In genomic region chr8:48097131-48097794, GRCm38 (mm10) we compare ENCODE assay signal across 8 mouse cellular contexts. TPM values are rescaled to one million over a fixed set of nuclear protein-coding genes. Genes with fewer than 3 reads are reported as not detected.
DNase-seq lines count a peak whose midpoint lies in the region; ATAC-seq and TF ChIP-seq lines count a peak whose summit lies in the region.

No protein-coding gene starts in this region.

- H3K36me3 ChIP-seq in liver, embryonic 14.5 days (replicated peaks; ENCODE audit: control insufficient read depth, insufficient read depth, low read depth): no peaks in the 10 kb centered on the region

- intact Hi-C loops in heart, postnatal 36 days (cut with DNase I): loop anchor here (5.0 to 10.0 kb wide), 4 partner anchors 125 to 1730 kb away; no protein-coding TSS in a partner anchor

- no peak overlapping the region for H3K9ac ChIP-seq in liver, embryonic 14.5 days (replicated peaks)

- TF ChIP-seq EP300 in liver, embryonic 14.5 days (IDR thresholded peaks at IDR 0.05; ENCODE audit: low read depth): no peak

- no peak overlapping the region for H3K4me3 ChIP-seq in liver, embryonic 14.5 days (ENCODE audit: insufficient read depth in 1 of 2, low read depth in 2 of 2, low read length in 2 of 2)

- DNase-seq in R1 (ENCODE audit: low read depth, low spot score): peak; percentile 83
- peak; percentile 77 for DNase-seq in cerebellum, adult 9-11 months
- peak; percentile 26 to 50 for DNase-seq in heart, postnatal 36 days
- peak; percentile 75 to 86 for DNase-seq in layer of hippocampus, adult 18-20 months (ENCODE audit: low spot score in 2 of 2)
- no peak for DNase-seq in liver, embryonic 14.5 days (ENCODE audit: low read depth in 3 of 3, low spot score in 3 of 3)
- DNase-seq in ovary, postnatal 10 days (ENCODE audit: low spot score): peak; percentile 29

- H3K4me2 ChIP-seq in liver, embryonic 14.5 days (ENCODE audit: low read depth): peak overlapping the region; percentile 15; the same call in 1 of the 2 replicates

- no peaks in the 10 kb centered on the region for H3K27me3 ChIP-seq in liver, embryonic 14.5 days (ENCODE audit: control insufficient read depth, insufficient read depth, low read length)

- H3K9me3 ChIP-seq in liver, embryonic 14.5 days (ENCODE audit: control insufficient read depth, low read length): no peaks in the 10 kb centered on the region

- peak; percentile 61 for TF ChIP-seq CTCF in liver, embryonic 14.5 days (IDR thresholded peaks at IDR 0.05; ENCODE audit: low read depth)

- 17% methylated on average over 21 of the region's 21 CpGs for WGBS in liver, embryonic 14.5 days (ENCODE audit: insufficient replicate concordance)

- 0 out of 4 replicates have a peak, but pooled peaks cover 0 to 2% of the 10 kb centered on the region in 2 experiments for H3K4me1 ChIP-seq in liver, embryonic 14.5 days (replicated peaks; ENCODE audit: control insufficient read depth in 2 of 2, insufficient read depth in 2 of 2, low read length in 1 of 2)

- ATAC-seq in frontal cortex, adult (ENCODE audit: low TSS enrichment): peak; percentile 96
- no peak for ATAC-seq in liver, embryonic 14.5 days (ENCODE audit: insufficient read depth)
- no peak for ATAC-seq in inflammation-experienced regulatory T-cells, adult 6 months

- no peak overlapping the region for H3K27ac ChIP-seq in liver, embryonic 14.5 days

RNA-seq across cellular contexts. Expression of gene Dctd, which starts 1.6 kb away (rescaled TPM):
- 1 to 10 TPM in 1 of 2 experiments, under 1 TPM in 1; 0.43 to 1.2 TPM for total RNA-seq in heart, postnatal 36 days (2021)
- 1 to 10 TPM; 6.3 to 6.9 TPM for total RNA-seq in layer of hippocampus, adult 18-20 months (2021)
- 12.1 and 13.3 TPM in 2 replicates for polyA plus RNA-seq in liver, embryonic 14.5 days (2012; rRNA removed)
- 7.5 and 7.6 TPM in 2 replicates for polyA plus RNA-seq in liver, embryonic 14.5 days (2014; fragmentation: Nextera tagmentation; extraction: Ambion mirVana)
- 1 to 10 TPM; 4.9 to 8.5 (median 7.4) TPM for polyA plus RNA-seq in inflammation-experienced regulatory T-cells, adult 6 months (2017; shearing (Covaris generic))

Comparison
In these comparisons a context has a peak if more than half of its experiments do, and no peak if none do; other contexts are left out.
1. DNase-seq: peak in R1 (single experiment), cerebellum, adult 9-11 months (single experiment), heart, postnatal 36 days (2 of 2), layer of hippocampus, adult 18-20 months (2 of 2) and ovary, postnatal 10 days (single experiment); none in liver, embryonic 14.5 days (0 of 3).